Mouse (Mus musculus): ENCODE measurements around the gene 1810062G17Rik.
A peak's percentile ranks its signal among the peaks of the same experiment; 100 is the strongest.

- TF ChIP-seq MAFK (IDR thresholded peaks at IDR 0.05; ENCODE audit: insufficient read depth, low read depth, low read length), result no peak
- no peak for TF ChIP-seq ZNF384 (IDR thresholded peaks at IDR 0.05; ENCODE audit: low read depth, low read length)
- no peak for TF ChIP-seq HCFC1 (IDR thresholded peaks at IDR 0.05; ENCODE audit: borderline replicate concordance, insufficient read depth, low read length)
- TF ChIP-seq ZC3H11A (IDR thresholded peaks at IDR 0.05; ENCODE audit: borderline replicate concordance, low read depth, low read length), result peak; percentile 25; the same call in 1 of the 2 replicates
Observed at GRCm38 (mm10) chr3:36496746-36497145, 21.0 kb downstream of the 1810062G17Rik start.
